Mouse (Mus musculus) forebrain, embryonic 13.5 days (tissue): ENCODE data around the gene Sdhaf4. TPM values are rescaled to one million over a fixed set of nuclear protein-coding genes. Genes with fewer than 3 reads are reported as not detected.

Experiments
- ATAC-seq: fragments of 200-750 bp; cut with Nextera tagmentation; 2 replicates; pipeline ENCODE4 v1.8.0; 2017
- H3K27ac ChIP-seq: fragments of 300-500 bp; sonication (generic); 2 replicates; pipeline ENCODE4 v1.5.1; 2015; ENCODE audit warnings: inconsistent platforms, mild to moderate bottlenecking, moderate library complexity
- H3K27me3 ChIP-seq: fragments of 300-500 bp; sonication (generic); 2 replicates; pipeline ENCODE4 v1.6.1; 2015; ENCODE audit warnings: mild to moderate bottlenecking, inconsistent platforms
- H3K36me3 ChIP-seq: fragments of 300-500 bp; sonication (generic); 2 replicates; pipeline ENCODE4 v1.6.1; 2015; ENCODE audit warnings: mild to moderate bottlenecking, inconsistent platforms; ENCODE audit not compliant: poor library complexity, severe bottlenecking
- H3K4me1 ChIP-seq: fragments of 300-500 bp; sonication (generic); 2 replicates; pipeline ENCODE4 v1.6.1; 2015; ENCODE audit warnings: inconsistent platforms
- H3K4me2 ChIP-seq: fragments of 300-500 bp; sonication (generic); 2 replicates; pipeline ENCODE4 v1.6.1; 2015; ENCODE audit warnings: inconsistent platforms, mild to moderate bottlenecking, moderate library complexity
- H3K4me3 ChIP-seq: fragments of 300-500 bp; sonication (generic); 2 replicates; pipeline ENCODE4 v1.5.1; 2015; ENCODE audit warnings: mild to moderate bottlenecking, inconsistent platforms
- H3K9ac ChIP-seq: fragments of 300-500 bp; sonication (generic); 2 replicates; pipeline ENCODE4 v1.6.1; 2015; ENCODE audit warnings: mild to moderate bottlenecking, inconsistent platforms
- H3K9me3 ChIP-seq: fragments of 300-500 bp; sonication (generic); replicated peaks from 2 replicates; pipeline ENCODE4 v1.6.1; 2016; ENCODE audit warnings: inconsistent platforms
- WGBS: fragments of 180-500 bp; shearing (Covaris S2); methylation state at CpG from one replicate; pipeline ENCODE4 v1.1.7; 2015; 5-methylcytosine and 5-hydroxymethylcytosine counted together
- polyA plus RNA-seq: library from polyadenylated mRNA; unstranded; fragments of >200 nt; fragmentation: Nextera tagmentation; extraction: Ambion mirVana; gene quantifications from 2 replicates; pipeline ENCODE4 v1.2.1, GENCODE M21; 2015

Gene Sdhaf4
- 109 and 133 TPM in 2 replicates for polyA plus RNA-seq

GRCm38 (mm10) chr1:24005070-24005804, at the start of gene Sdhaf4:
Sdhaf4 (minus strand) TSS chr1:24005656.
- peak within 1 kb of the TSS; percentile 67 for H3K4me3 ChIP-seq
- WGBS: 2% methylated on average over 47 of the region's 47 CpGs
- H3K27ac ChIP-seq: peak within 1 kb of the TSS; percentile 92
- H3K4me2 ChIP-seq: peak within 1 kb of the TSS; percentile 69
- H3K9me3 ChIP-seq: no peaks in the 10 kb centered on the region
- H3K36me3 ChIP-seq: peaks cover 24% of the 10 kb centered on the region
- peaks cover 10% of the 10 kb centered on the region for H3K4me1 ChIP-seq
- no peaks in the 10 kb centered on the region for H3K27me3 ChIP-seq
- ATAC-seq: peak; percentile 97
- peak within 1 kb of the TSS; percentile 83 for H3K9ac ChIP-seq

- Histone ChIP-seq H3K9ac (no peak overlapping the region), H3K4me1 (no peaks in the 10 kb centered on the region), H3K27me3 (no peaks in the 10 kb centered on the region), H3K27ac (no peak overlapping the region), H3K4me2 (no peak overlapping the region), H3K36me3 (peaks cover 6% of the 10 kb centered on the region; the same call in 1 of the 2 replicates), H3K4me3 (no peak overlapping the region), H3K9me3 (no peaks in the 10 kb centered on the region)
- WGBS: 79% methylated on average over 6 of the region's 6 CpGs
- no peak for ATAC-seq
Measured at GRCm38 (mm10) chr1:24046730-24047510, 41.5 kb upstream of the Sdhaf4 start.

- no peak for ATAC-seq
- Histone ChIP-seq H3K4me3 (no peak overlapping the region), H3K4me1 (no peaks in the 10 kb centered on the region), H3K27ac (no peak overlapping the region), H3K36me3 (0 out of 2 replicates have a peak, but pooled peaks cover 5% of the 10 kb centered on the region), H3K4me2 (no peak overlapping the region), H3K9me3 (no peaks in the 10 kb centered on the region), H3K9ac (no peak overlapping the region), H3K27me3 (no peaks in the 10 kb centered on the region)
- 73% methylated on average over 5 of the region's 5 CpGs for WGBS
Measured at GRCm38 (mm10) chr1:24045627-24046026, 40.2 kb upstream of the Sdhaf4 start.

GRCm38 (mm10) chr1:24043007-24043406, 37.6 kb upstream of the Sdhaf4 start:
- Histone ChIP-seq H3K27ac (no peak overlapping the region), H3K4me1 (no peaks in the 10 kb centered on the region), H3K9me3 (no peaks in the 10 kb centered on the region), H3K9ac (no peak overlapping the region), H3K4me3 (no peak overlapping the region), H3K4me2 (no peak overlapping the region), H3K36me3 (0 out of 2 replicates have a peak, but pooled peaks cover 8% of the 10 kb centered on the region), H3K27me3 (no peaks in the 10 kb centered on the region)
- ATAC-seq: no peak
- 37% methylated on average over 5 of the region's 5 CpGs for WGBS

- no peak overlapping the region for H3K9ac ChIP-seq
- H3K36me3 ChIP-seq: peaks cover 24% of the 10 kb centered on the region
- no peaks in the 10 kb centered on the region for H3K4me1 ChIP-seq
- peak; percentile 36; the same call in 1 of the 2 replicates for ATAC-seq
- 88% methylated on average over 2 of the region's 2 CpGs for WGBS
- H3K27me3 ChIP-seq: no peaks in the 10 kb centered on the region
- no peaks in the 10 kb centered on the region for H3K9me3 ChIP-seq
- no peak overlapping the region for H3K4me3 ChIP-seq
- H3K4me2 ChIP-seq: no peak overlapping the region
- H3K27ac ChIP-seq: no peak overlapping the region
Measured at GRCm38 (mm10) chr1:24033759-24034423, 28.4 kb upstream of the Sdhaf4 start.

GRCm38 (mm10) chr1:24010821-24011220, 5.4 kb upstream of the Sdhaf4 start:
- H3K4me1 ChIP-seq: no peaks in the 10 kb centered on the region
- no peak overlapping the region for H3K4me2 ChIP-seq
- H3K9me3 ChIP-seq: no peaks in the 10 kb centered on the region

GRCm38 (mm10) chr1:24010016-24010415, 4.6 kb upstream of the Sdhaf4 start:
- Histone ChIP-seq H3K27ac (no peak overlapping the region), H3K4me2 (no peak overlapping the region), H3K27me3 (no peaks in the 10 kb centered on the region), H3K9ac (no peak overlapping the region), H3K4me1 (no peaks in the 10 kb centered on the region), H3K36me3 (peaks cover 15% of the 10 kb centered on the region), H3K4me3 (no peak overlapping the region), H3K9me3 (no peaks in the 10 kb centered on the region)
- 88% methylated on average over 6 of the region's 6 CpGs for WGBS
- no peak for ATAC-seq

More at GRCm38 (mm10) chr1:24010821-24011220, 5.4 kb upstream of the Sdhaf4 start:
- 77% methylated on average over 6 of the region's 6 CpGs for WGBS
- Histone ChIP-seq H3K27me3 (no peaks in the 10 kb centered on the region), H3K4me3 (no peak overlapping the region), H3K9ac (no peak overlapping the region), H3K36me3 (peaks cover 15% of the 10 kb centered on the region), H3K27ac (no peak overlapping the region)
- no peak for ATAC-seq

- ATAC-seq: no peak
- Histone ChIP-seq H3K9ac (no peak overlapping the region), H3K4me1 (peaks cover 10% of the 10 kb centered on the region), H3K9me3 (no peaks in the 10 kb centered on the region), H3K27me3 (no peaks in the 10 kb centered on the region), H3K4me3 (no peak overlapping the region), H3K36me3 (peaks cover 4% of the 10 kb centered on the region), H3K4me2 (no peak overlapping the region), H3K27ac (no peak overlapping the region)
- WGBS: 87% methylated on average over 8 of the region's 8 CpGs
Measured at GRCm38 (mm10) chr1:24007621-24008020, 2.2 kb upstream of the Sdhaf4 start.

- no peak for ATAC-seq
- no peak overlapping the region for H3K27ac ChIP-seq
- H3K4me2 ChIP-seq: no peak overlapping the region
- peaks cover 4% of the 10 kb centered on the region for H3K4me1 ChIP-seq
- WGBS: 93% methylated on average over 5 of the region's 5 CpGs
- H3K4me3 ChIP-seq: no peak overlapping the region
- H3K27me3 ChIP-seq: no peaks in the 10 kb centered on the region
- H3K36me3 ChIP-seq: peaks cover 64% of the 10 kb centered on the region
- H3K9ac ChIP-seq: no peak overlapping the region
- H3K9me3 ChIP-seq: no peaks in the 10 kb centered on the region
Measured at GRCm38 (mm10) chr1:23999318-23999717, 6.1 kb downstream of the Sdhaf4 start.

GRCm38 (mm10) chr1:23998866-23999265, 6.6 kb downstream of the Sdhaf4 start:
- ATAC-seq: no peak
- H3K27ac ChIP-seq: no peak overlapping the region
- no peaks in the 10 kb centered on the region for H3K27me3 ChIP-seq
- no peaks in the 10 kb centered on the region for H3K4me1 ChIP-seq
- H3K4me3 ChIP-seq: no peak overlapping the region
- H3K9me3 ChIP-seq: no peaks in the 10 kb centered on the region
- 96% methylated on average over 7 of the region's 7 CpGs for WGBS
- H3K4me2 ChIP-seq: no peak overlapping the region
- peaks cover 64% of the 10 kb centered on the region for H3K36me3 ChIP-seq
- no peak overlapping the region for H3K9ac ChIP-seq

- ATAC-seq: no peak
- H3K27ac ChIP-seq: no peak overlapping the region
- H3K9me3 ChIP-seq: no peaks in the 10 kb centered on the region
- H3K4me2 ChIP-seq: no peak overlapping the region
- peaks cover 64% of the 10 kb centered on the region for H3K36me3 ChIP-seq
- H3K4me1 ChIP-seq: no peaks in the 10 kb centered on the region
- 93% methylated on average over 7 of the region's 7 CpGs for WGBS
- H3K4me3 ChIP-seq: no peak overlapping the region
- no peak overlapping the region for H3K9ac ChIP-seq
- H3K27me3 ChIP-seq: no peaks in the 10 kb centered on the region
Measured at GRCm38 (mm10) chr1:23998120-23998810, 7.2 kb downstream of the Sdhaf4 start.
